Mouse (Mus musculus) midbrain, embryonic 15.5 days (tissue): ENCODE measurements around the gene Fam135a. TPM values are rescaled to one million over a fixed set of nuclear protein-coding genes. Genes with fewer than 3 reads are reported as not detected.

Experiments used
- ATAC-seq: fragments of 200-750 bp; cut with Nextera tagmentation; replicated peaks from 2 replicates; pipeline ENCODE4 v1.8.0; 2017; ENCODE audit warnings: moderate TSS enrichment
- H3K27ac ChIP-seq: fragments of 300-500 bp; sonication (generic); 2 replicates; pipeline ENCODE4 v1.5.1; 2015; ENCODE audit warnings: mild to moderate bottlenecking, inconsistent platforms
- H3K27me3 ChIP-seq: fragments of 300-500 bp; sonication (generic); replicated peaks from 2 replicates; pipeline ENCODE4 v1.6.1; 2015; ENCODE audit warnings: inconsistent platforms
- H3K36me3 ChIP-seq: fragments of 300-500 bp; sonication (generic); replicated peaks from 2 replicates; pipeline ENCODE4 v1.6.1; 2015; ENCODE audit warnings: inconsistent platforms
- H3K4me1 ChIP-seq: fragments of 300-500 bp; sonication (generic); 2 replicates; pipeline ENCODE4 v1.6.1; 2015; ENCODE audit warnings: inconsistent platforms
- H3K4me2 ChIP-seq: fragments of 300-500 bp; sonication (generic); 2 replicates; pipeline ENCODE4 v1.6.1; 2015; ENCODE audit warnings: inconsistent platforms, mild to moderate bottlenecking, moderate library complexity
- H3K4me3 ChIP-seq: fragments of 300-500 bp; sonication (generic); 2 replicates; pipeline ENCODE4 v1.5.1; 2015; ENCODE audit warnings: mild to moderate bottlenecking, inconsistent platforms
- H3K9ac ChIP-seq: fragments of 300-500 bp; sonication (generic); 2 replicates; pipeline ENCODE4 v1.6.1; 2015; ENCODE audit warnings: mild to moderate bottlenecking, inconsistent platforms
- H3K9me3 ChIP-seq: fragments of 300-500 bp; sonication (generic); 2 replicates; pipeline ENCODE4 v1.6.1; 2016; ENCODE audit warnings: inconsistent platforms
- WGBS: fragments of 180-500 bp; shearing (Covaris S2); methylation state at CpG from one replicate; pipeline ENCODE4 v1.1.7; 2015; ENCODE audit warnings: mixed read lengths; 5-methylcytosine and 5-hydroxymethylcytosine counted together
- polyA plus RNA-seq: library from polyadenylated mRNA; unstranded; fragments of >200 nt; fragmentation: Nextera tagmentation; extraction: Ambion mirVana; gene quantifications from 2 replicates; pipeline ENCODE4 v1.2.1, GENCODE M21; 2015

Fam135a gene
- 23.9 and 27.7 TPM in 2 replicates for polyA plus RNA-seq

- Histone ChIP-seq H3K27ac (peak within 1 kb of the TSS; percentile 85), H3K36me3 (no peaks in the 10 kb centered on the region), H3K9me3 (no peaks in the 10 kb centered on the region), H3K9ac (peak within 1 kb of the TSS; percentile 95), H3K4me2 (peak within 1 kb of the TSS; percentile 59), H3K4me3 (peak within 1 kb of the TSS; percentile 97), H3K4me1 (peaks cover 20% of the 10 kb centered on the region), H3K27me3 (no peaks in the 10 kb centered on the region)
- peak; percentile 94 for ATAC-seq
- WGBS = under 1% methylated on average over 77 of the region's 88 CpGs
These were observed at the start of gene Fam135a for GRCm38 (mm10) chr1:24099926-24100869. TSS of gene Fam135a (minus strand) at chr1:24100341.

GRCm38 (mm10) chr1:24143504-24143903 is 43.4 kb upstream of the Fam135a start:
- WGBS = 76% methylated on average over 8 of the region's 8 CpGs
- no peak for ATAC-seq
- peaks cover 3% of the 10 kb centered on the region; the same call in 1 of the 2 replicates for H3K4me1 ChIP-seq
- no peak overlapping the region for H3K27ac ChIP-seq
- no peak overlapping the region for H3K9ac ChIP-seq
- H3K4me3 ChIP-seq = no peak overlapping the region
- H3K27me3 ChIP-seq = no peaks in the 10 kb centered on the region
- H3K36me3 ChIP-seq = no peaks in the 10 kb centered on the region
- no peaks in the 10 kb centered on the region for H3K9me3 ChIP-seq
- H3K4me2 ChIP-seq = no peak overlapping the region

- H3K9me3 ChIP-seq = no peaks in the 10 kb centered on the region
- no peak overlapping the region for H3K27ac ChIP-seq
- H3K36me3 ChIP-seq = no peaks in the 10 kb centered on the region
- 0 out of 2 replicates have a peak, but pooled peaks have one; percentile 52 for ATAC-seq
- no peak overlapping the region for H3K4me3 ChIP-seq
- H3K27me3 ChIP-seq = no peaks in the 10 kb centered on the region
- H3K4me2 ChIP-seq = no peak overlapping the region
- 35% methylated on average over 6 of the region's 6 CpGs for WGBS
- H3K9ac ChIP-seq = no peak overlapping the region
- peaks cover 3% of the 10 kb centered on the region; the same call in 1 of the 2 replicates for H3K4me1 ChIP-seq
These were observed 40.4 kb upstream of the Fam135a start for GRCm38 (mm10) chr1:24140555-24140954.

- ATAC-seq = no peak; the same call in 1 of the 2 replicates
- Histone ChIP-seq H3K27ac (no peak overlapping the region), H3K36me3 (no peaks in the 10 kb centered on the region), H3K4me1 (peaks cover 3% of the 10 kb centered on the region; the same call in 1 of the 2 replicates), H3K9ac (no peak overlapping the region), H3K27me3 (no peaks in the 10 kb centered on the region), H3K4me3 (no peak overlapping the region), H3K4me2 (no peak overlapping the region), H3K9me3 (no peaks in the 10 kb centered on the region)
- WGBS = 13% methylated on average over 3 of the region's 3 CpGs
These were observed 37.0 kb upstream of the Fam135a start for GRCm38 (mm10) chr1:24137133-24137532.

- H3K27ac ChIP-seq = no peak overlapping the region
- H3K9ac ChIP-seq = no peak overlapping the region
- no peaks in the 10 kb centered on the region for H3K36me3 ChIP-seq
- H3K9me3 ChIP-seq = no peaks in the 10 kb centered on the region
- H3K4me1 ChIP-seq = peaks cover 3% of the 10 kb centered on the region; the same call in 1 of the 2 replicates
- no peak overlapping the region for H3K4me2 ChIP-seq
- WGBS = 0% methylated on average over 1 of the region's 1 CpGs
- H3K27me3 ChIP-seq = no peaks in the 10 kb centered on the region
- H3K4me3 ChIP-seq = no peak overlapping the region
- ATAC-seq = peak; percentile 65
These were observed 34.7 kb upstream of the Fam135a start for GRCm38 (mm10) chr1:24134792-24135191.

GRCm38 (mm10) chr1:24133853-24134252 is 33.7 kb upstream of the Fam135a start:
- peak overlapping the region; percentile 31 for H3K4me2 ChIP-seq
- H3K9me3 ChIP-seq = no peaks in the 10 kb centered on the region
- H3K9ac ChIP-seq = no peak overlapping the region
- no peak overlapping the region for H3K27ac ChIP-seq
- 0 out of 2 replicates have a peak overlapping the region, but pooled peaks have one; percentile 5 for H3K4me3 ChIP-seq
- no peaks in the 10 kb centered on the region for H3K36me3 ChIP-seq
- H3K4me1 ChIP-seq = no peaks in the 10 kb centered on the region
- 42% methylated on average over 19 of the region's 19 CpGs for WGBS
- no peaks in the 10 kb centered on the region for H3K27me3 ChIP-seq
- no peak; the same call in 1 of the 2 replicates for ATAC-seq

- no peaks in the 10 kb centered on the region for H3K36me3 ChIP-seq
- no peak overlapping the region for H3K4me2 ChIP-seq
- no peak overlapping the region for H3K9ac ChIP-seq
- 38% methylated on average over 6 of the region's 6 CpGs for WGBS
- ATAC-seq = no peak
- H3K9me3 ChIP-seq = no peaks in the 10 kb centered on the region
- H3K4me1 ChIP-seq = no peaks in the 10 kb centered on the region
- no peaks in the 10 kb centered on the region for H3K27me3 ChIP-seq
- H3K4me3 ChIP-seq = no peak overlapping the region
- H3K27ac ChIP-seq = no peak overlapping the region
These were observed 27.7 kb upstream of the Fam135a start for GRCm38 (mm10) chr1:24127866-24128265.

GRCm38 (mm10) chr1:24124610-24125009 is 24.5 kb upstream of the Fam135a start:
- H3K36me3 ChIP-seq = no peaks in the 10 kb centered on the region
- H3K9ac ChIP-seq = no peak overlapping the region
- no peaks in the 10 kb centered on the region for H3K4me1 ChIP-seq
- no peak overlapping the region for H3K27ac ChIP-seq
- H3K4me3 ChIP-seq = no peak overlapping the region
- H3K4me2 ChIP-seq = no peak overlapping the region
- no peaks in the 10 kb centered on the region for H3K27me3 ChIP-seq
- 69% methylated on average over 3 of the region's 3 CpGs for WGBS
- H3K9me3 ChIP-seq = no peaks in the 10 kb centered on the region
- no peak for ATAC-seq

GRCm38 (mm10) chr1:24122582-24122981 is 22.4 kb upstream of the Fam135a start:
- WGBS = 94% methylated on average over 1 of the region's 1 CpGs
- Histone ChIP-seq H3K36me3 (no peaks in the 10 kb centered on the region), H3K27me3 (no peaks in the 10 kb centered on the region), H3K9me3 (no peaks in the 10 kb centered on the region), H3K9ac (no peak overlapping the region), H3K4me1 (no peaks in the 10 kb centered on the region), H3K4me3 (no peak overlapping the region), H3K4me2 (no peak overlapping the region), H3K27ac (no peak overlapping the region)
- ATAC-seq = no peak

- Histone ChIP-seq H3K27ac (no peak overlapping the region), H3K4me3 (no peak overlapping the region), H3K4me2 (peak overlapping the region; percentile 39; the same call in 1 of the 2 replicates), H3K27me3 (no peaks in the 10 kb centered on the region), H3K9me3 (no peaks in the 10 kb centered on the region), H3K4me1 (peaks cover 8% of the 10 kb centered on the region; the same call in 1 of the 2 replicates), H3K36me3 (no peaks in the 10 kb centered on the region), H3K9ac (no peak overlapping the region)
- no peak for ATAC-seq
- 48% methylated on average over 10 of the region's 10 CpGs for WGBS
These were observed 8.0 kb upstream of the Fam135a start for GRCm38 (mm10) chr1:24107971-24108773.

- H3K4me2 ChIP-seq = peak overlapping the region; percentile 39
- WGBS = 41% methylated on average over 11 of the region's 11 CpGs
- no peaks in the 10 kb centered on the region for H3K27me3 ChIP-seq
- no peak overlapping the region for H3K4me3 ChIP-seq
- peak; percentile 56; the same call in 1 of the 2 replicates for ATAC-seq
- no peaks in the 10 kb centered on the region for H3K9me3 ChIP-seq
- H3K9ac ChIP-seq = no peak overlapping the region
- peaks cover 8% of the 10 kb centered on the region; the same call in 1 of the 2 replicates for H3K4me1 ChIP-seq
- no peaks in the 10 kb centered on the region for H3K36me3 ChIP-seq
- no peak overlapping the region for H3K27ac ChIP-seq
These were observed 7.2 kb upstream of the Fam135a start for GRCm38 (mm10) chr1:24107378-24107777.

GRCm38 (mm10) chr1:24102579-24103149 is 2.5 kb upstream of the Fam135a start:
- 83% methylated on average over 10 of the region's 10 CpGs for WGBS
- Histone ChIP-seq H3K4me1 (peaks cover 15% of the 10 kb centered on the region), H3K36me3 (no peaks in the 10 kb centered on the region), H3K4me3 (no peak overlapping the region), H3K27me3 (no peaks in the 10 kb centered on the region), H3K4me2 (no peak overlapping the region), H3K9ac (no peak overlapping the region), H3K9me3 (no peaks in the 10 kb centered on the region), H3K27ac (no peak overlapping the region)
- ATAC-seq = no peak
